Mouse (Mus musculus) limb, embryonic 15.5 days (tissue): ENCODE results near the gene Hoxd9. TPM values are rescaled to one million over a fixed set of nuclear protein-coding genes. Genes with fewer than 3 reads are reported as not detected.
A peak's percentile ranks its signal among the peaks of the same experiment; 100 is the strongest.

ENCODE experiments used
- ATAC-seq: fragments of 200-750 bp; cut with Nextera tagmentation; 2 replicates; pipeline ENCODE4 v1.8.0; 2017; ENCODE audit warnings: low read depth, moderate TSS enrichment; ENCODE audit not compliant: insufficient number of reproducible peaks, low FRiP score, low TSS enrichment
- H3K27ac ChIP-seq: fragments of 300-500 bp; sonication (generic); 2 replicates; pipeline ENCODE4 v1.5.1; 2015; ENCODE audit warnings: moderate library complexity, mild to moderate bottlenecking, inconsistent platforms
- H3K27me3 ChIP-seq: fragments of 300-500 bp; sonication (generic); 2 replicates; pipeline ENCODE4 v1.6.1; 2015; ENCODE audit warnings: inconsistent platforms
- H3K36me3 ChIP-seq: fragments of 300-500 bp; sonication (generic); 2 replicates; pipeline ENCODE4 v1.6.1; 2015; ENCODE audit warnings: inconsistent platforms
- H3K4me1 ChIP-seq: fragments of 300-500 bp; sonication (generic); 2 replicates; pipeline ENCODE4 v1.6.1; 2015; ENCODE audit warnings: inconsistent platforms
- H3K4me2 ChIP-seq: fragments of 300-500 bp; sonication (generic); 2 replicates; pipeline ENCODE4 v1.6.1; 2015; ENCODE audit warnings: mild to moderate bottlenecking, inconsistent platforms
- H3K4me3 ChIP-seq: fragments of 300-500 bp; sonication (generic); 2 replicates; pipeline ENCODE4 v1.5.1; 2015; ENCODE audit warnings: mild to moderate bottlenecking, inconsistent platforms
- H3K9ac ChIP-seq: fragments of 300-500 bp; sonication (generic); 2 replicates; pipeline ENCODE4 v1.6.1; 2015; ENCODE audit warnings: inconsistent platforms
- H3K9me3 ChIP-seq: fragments of 300-500 bp; sonication (generic); 2 replicates; pipeline ENCODE4 v1.6.1; 2016; ENCODE audit warnings: inconsistent platforms
- WGBS: fragments of 180-500 bp; shearing (Covaris S2); methylation state at CpG from one replicate; pipeline ENCODE4 v1.1.7; 2015; 5-methylcytosine and 5-hydroxymethylcytosine counted together
- polyA plus RNA-seq: library from polyadenylated mRNA; unstranded; fragments of >200 nt; fragmentation: Nextera tagmentation; extraction: Ambion mirVana; gene quantifications from 2 replicates; pipeline ENCODE4 v1.2.1, GENCODE M21; 2015

The Hoxd9 gene
- polyA plus RNA-seq, 1 experiment from 2014 or later, result 7.1 TPM

GRCm38 (mm10) chr2:74679980-74680379 is 17.5 kb upstream of the Hoxd9 start:
- under 1% methylated on average over 23 of the region's 23 CpGs for WGBS
- peak overlapping the region; percentile 60 for H3K4me3 ChIP-seq

GRCm38 (mm10) chr2:74680561-74681398 is 16.7 kb upstream of the Hoxd9 start:
- peak overlapping the region; percentile 65 for H3K4me2 ChIP-seq
- peak overlapping the region; percentile 94 for H3K27ac ChIP-seq
- H3K9ac ChIP-seq, result peak overlapping the region; percentile 71

More at GRCm38 (mm10) chr2:74679980-74680379, 17.5 kb upstream of the Hoxd9 start:
- H3K4me1 ChIP-seq, result peaks cover 36% of the 10 kb centered on the region
- H3K36me3 ChIP-seq, result no peaks in the 10 kb centered on the region
- H3K9ac ChIP-seq, result peak overlapping the region; percentile 44
- peaks cover 87% of the 10 kb centered on the region for H3K27me3 ChIP-seq
- no peaks in the 10 kb centered on the region for H3K9me3 ChIP-seq
- peak overlapping the region; percentile 94 for H3K27ac ChIP-seq
- peak overlapping the region; percentile 65 for H3K4me2 ChIP-seq
- no peak for ATAC-seq

GRCm38 (mm10) chr2:74681594-74682531 is 15.7 kb upstream of the Hoxd9 start:
- H3K36me3 ChIP-seq, result no peaks in the 10 kb centered on the region
- H3K4me1 ChIP-seq, result peaks cover 26% of the 10 kb centered on the region
- peak; percentile 74 for ATAC-seq
- peak overlapping the region; percentile 94 for H3K27ac ChIP-seq
- H3K4me2 ChIP-seq, result peak overlapping the region; percentile 65
- WGBS, result 2% methylated on average over 67 of the region's 78 CpGs
- H3K4me3 ChIP-seq, result peak overlapping the region; percentile 60
- no peaks in the 10 kb centered on the region for H3K9me3 ChIP-seq
- H3K27me3 ChIP-seq, result peaks cover 78% of the 10 kb centered on the region
- peak overlapping the region; percentile 71 for H3K9ac ChIP-seq

More at GRCm38 (mm10) chr2:74680561-74681398, 16.7 kb upstream of the Hoxd9 start:
- Histone ChIP-seq H3K4me3 (peak overlapping the region; percentile 60), H3K9me3 (no peaks in the 10 kb centered on the region), H3K4me1 (peaks cover 29% of the 10 kb centered on the region), H3K27me3 (peaks cover 83% of the 10 kb centered on the region), H3K36me3 (no peaks in the 10 kb centered on the region)
- 15% methylated on average over 21 of the region's 21 CpGs for WGBS
- no peak for ATAC-seq

GRCm38 (mm10) chr2:74682796-74683195 is 14.7 kb upstream of the Hoxd9 start:
- Histone ChIP-seq H3K36me3 (no peaks in the 10 kb centered on the region), H3K9ac (peak overlapping the region; percentile 71), H3K4me3 (peak overlapping the region; percentile 60), H3K27ac (peak overlapping the region; percentile 94), H3K4me2 (peak overlapping the region; percentile 65), H3K27me3 (peaks cover 81% of the 10 kb centered on the region), H3K4me1 (peaks cover 30% of the 10 kb centered on the region), H3K9me3 (no peaks in the 10 kb centered on the region)
- 0% methylated on average over 35 of the region's 51 CpGs for WGBS
- ATAC-seq, result no peak

GRCm38 (mm10) chr2:74683471-74683951 is 14.0 kb upstream of the Hoxd9 start:
- no peaks in the 10 kb centered on the region for H3K9me3 ChIP-seq
- H3K27ac ChIP-seq, result peak overlapping the region; percentile 94
- 0 out of 2 replicates have a peak, but pooled peaks have one; percentile 8 for ATAC-seq
- peak overlapping the region; percentile 65 for H3K4me2 ChIP-seq
- peak overlapping the region; percentile 60 for H3K4me3 ChIP-seq
- 3% methylated on average over 18 of the region's 18 CpGs for WGBS
- peak overlapping the region; percentile 71 for H3K9ac ChIP-seq
- H3K4me1 ChIP-seq, result peaks cover 30% of the 10 kb centered on the region
- no peaks in the 10 kb centered on the region for H3K36me3 ChIP-seq
- peaks cover 82% of the 10 kb centered on the region for H3K27me3 ChIP-seq

GRCm38 (mm10) chr2:74684106-74684505 is 13.4 kb upstream of the Hoxd9 start:
- 15% methylated on average over 12 of the region's 12 CpGs for WGBS
- H3K4me1 ChIP-seq, result peaks cover 26% of the 10 kb centered on the region
- no peak for ATAC-seq
- H3K27ac ChIP-seq, result peak overlapping the region; percentile 94
- H3K9ac ChIP-seq, result peak overlapping the region; percentile 71
- H3K4me2 ChIP-seq, result peak overlapping the region; percentile 65
- H3K9me3 ChIP-seq, result no peaks in the 10 kb centered on the region
- H3K4me3 ChIP-seq, result peak overlapping the region; percentile 60
- peaks cover 79% of the 10 kb centered on the region for H3K27me3 ChIP-seq
- H3K36me3 ChIP-seq, result no peaks in the 10 kb centered on the region

GRCm38 (mm10) chr2:74685059-74685603 is 12.4 kb upstream of the Hoxd9 start:
- Histone ChIP-seq H3K9me3 (no peaks in the 10 kb centered on the region), H3K27me3 (peaks cover 78% of the 10 kb centered on the region), H3K27ac (no peak overlapping the region; the same call in 1 of the 2 replicates), H3K4me2 (peak overlapping the region; percentile 65), H3K9ac (no peak overlapping the region), H3K36me3 (no peaks in the 10 kb centered on the region), H3K4me3 (peak overlapping the region; percentile 60), H3K4me1 (peaks cover 21% of the 10 kb centered on the region)
- ATAC-seq, result no peak
- 32% methylated on average over 4 of the region's 4 CpGs for WGBS

- H3K4me2 ChIP-seq, result peak overlapping the region; percentile 49
Observed at GRCm38 (mm10) chr2:74686301-74686987, 11.1 kb upstream of the Hoxd9 start.

GRCm38 (mm10) chr2:74686988-74687697 is 10.4 kb upstream of the Hoxd9 start:
- peak overlapping the region; percentile 42 for H3K4me3 ChIP-seq
- peak overlapping the region; percentile 78 for H3K27ac ChIP-seq
- ATAC-seq, result no peak
- H3K4me2 ChIP-seq, result peak overlapping the region; percentile 49
- WGBS, result 4% methylated on average over 27 of the region's 27 CpGs
- no peaks in the 10 kb centered on the region for H3K9me3 ChIP-seq
- H3K4me1 ChIP-seq, result peaks cover 24% of the 10 kb centered on the region
- H3K36me3 ChIP-seq, result no peaks in the 10 kb centered on the region; the same call in 1 of the 2 replicates
- peaks cover 72% of the 10 kb centered on the region for H3K27me3 ChIP-seq
- H3K9ac ChIP-seq, result peak overlapping the region; percentile 34

More at GRCm38 (mm10) chr2:74686301-74686987, 11.1 kb upstream of the Hoxd9 start:
- Histone ChIP-seq H3K4me3 (peak overlapping the region; percentile 42), H3K4me1 (peaks cover 26% of the 10 kb centered on the region), H3K9me3 (no peaks in the 10 kb centered on the region), H3K36me3 (no peaks in the 10 kb centered on the region), H3K27me3 (peaks cover 72% of the 10 kb centered on the region), H3K27ac (peak overlapping the region; percentile 78), H3K9ac (peak overlapping the region; percentile 34)
- ATAC-seq, result no peak
- WGBS, result 10% methylated on average over 17 of the region's 17 CpGs

GRCm38 (mm10) chr2:74687698-74688555 is 9.6 kb upstream of the Hoxd9 start:
- Histone ChIP-seq H3K9ac (peak overlapping the region; percentile 34), H3K9me3 (no peaks in the 10 kb centered on the region), H3K27me3 (peaks cover 71% of the 10 kb centered on the region), H3K27ac (peak overlapping the region; percentile 78), H3K4me2 (peak overlapping the region; percentile 49), H3K36me3 (no peaks in the 10 kb centered on the region; the same call in 1 of the 2 replicates), H3K4me3 (peak overlapping the region; percentile 42), H3K4me1 (peaks cover 24% of the 10 kb centered on the region)
- 5% methylated on average over 31 of the region's 31 CpGs for WGBS
- no peak for ATAC-seq
